Mouse (Mus musculus) liver, embryonic 11.5 days (tissue): ENCODE data around the gene Lrrc2. TPM values are rescaled to one million over a fixed set of nuclear protein-coding genes. Genes with fewer than 3 reads are reported as not detected.

Source experiments
- ATAC-seq: fragments of 200-750 bp; cut with Nextera tagmentation; replicated peaks from 2 replicates; pipeline ENCODE4 v1.8.0; 2017; ENCODE audit warnings: moderate number of reproducible peaks, mild to moderate bottlenecking, moderate TSS enrichment, moderate library complexity; ENCODE audit not compliant: low FRiP score
- DNase-seq: peaks from one replicate; pipeline ENCODE4 v3.0.0-alpha.2; 2017; ENCODE audit warnings: low spot score
- H3K27ac ChIP-seq: fragments of 300-500 bp; sonication (generic); 2 replicates; pipeline ENCODE4 v1.5.1; 2014; ENCODE audit warnings: mild to moderate bottlenecking, low read depth, low read length, control low read depth
- H3K27me3 ChIP-seq: fragments of 300-500 bp; sonication (generic); replicated peaks from 2 replicates; pipeline ENCODE4 v1.6.1; 2014; ENCODE audit warnings: low read length, mixed read lengths; ENCODE audit not compliant: control insufficient read depth, insufficient read depth
- H3K36me3 ChIP-seq: fragments of 300-500 bp; sonication (generic); 2 replicates; pipeline ENCODE4 v1.6.1; 2014; ENCODE audit warnings: mild to moderate bottlenecking, low read length, moderate library complexity, mixed read lengths; ENCODE audit not compliant: control insufficient read depth, insufficient read depth
- H3K4me1 ChIP-seq: fragments of 300-500 bp; sonication (generic); replicated peaks from 2 replicates; pipeline ENCODE4 v1.6.1; 2014; ENCODE audit warnings: low read length, mixed read lengths; ENCODE audit not compliant: control insufficient read depth, insufficient read depth
- H3K4me2 ChIP-seq: fragments of 300-500 bp; sonication (generic); 2 replicates; pipeline ENCODE4 v1.6.1; 2014; ENCODE audit warnings: mild to moderate bottlenecking, control low read depth, moderate library complexity
- H3K4me3 ChIP-seq: fragments of 300-500 bp; sonication (generic); 2 replicates; pipeline ENCODE4 v1.5.1; 2014; ENCODE audit warnings: low read depth, low read length, control low read depth
- H3K9ac ChIP-seq: fragments of 300-500 bp; sonication (generic); 2 replicates; pipeline ENCODE4 v1.6.1; 2014; ENCODE audit warnings: low read depth, low read length, control low read depth
- H3K9me3 ChIP-seq: fragments of 300-500 bp; sonication (generic); 2 replicates; pipeline ENCODE4 v1.6.1; 2016; ENCODE audit warnings: low read length, inconsistent platforms, mixed read lengths; ENCODE audit not compliant: control insufficient read depth
- WGBS: fragments of 180-500 bp; shearing (Covaris S2); extraction: QIAGEN DNeasy Blood & Tissue Kit; methylation state at CpG from one replicate; pipeline ENCODE4 v1.1.7; 2014; 5-methylcytosine and 5-hydroxymethylcytosine counted together
- polyA plus RNA-seq: library from polyadenylated mRNA; unstranded; fragments of >200 nt; fragmentation: Nextera tagmentation; extraction: Ambion mirVana; gene quantifications from 2 replicates; pipeline ENCODE4 v1.2.1, GENCODE M21; 2014

Gene Lrrc2
- polyA plus RNA-seq, 1 experiment from 2014 or later: 0.14 TPM

DNA sequence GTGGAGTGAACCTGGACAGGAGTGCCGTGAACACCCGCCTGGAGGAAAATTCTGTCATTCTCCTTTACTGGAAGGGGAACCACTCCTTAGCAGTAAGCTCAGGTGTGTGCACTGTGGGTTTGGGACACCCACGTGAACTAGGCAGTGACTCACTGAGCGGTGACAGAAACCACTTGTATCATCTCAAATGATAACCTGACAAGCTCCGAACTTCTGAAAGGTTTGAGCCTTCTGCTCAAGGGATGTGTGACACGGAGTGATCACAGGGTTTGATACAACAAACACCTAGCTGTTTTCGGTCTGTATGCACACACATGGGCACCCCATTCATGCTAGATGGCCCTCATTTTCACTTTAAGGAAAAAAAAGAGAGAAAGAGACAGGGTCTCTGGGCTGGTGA, 34.6 kb upstream of the Lrrc2 start, which contains the start of gene Fam240a:
TSS of gene Fam240a (minus strand) at position 76 of the 400 bp plus-strand sequence.
- no peak within 1 kb of the TSS for H3K9ac ChIP-seq
- no peaks in the 10 kb centered on the region for H3K36me3 ChIP-seq
- DNase-seq (no peak), ATAC-seq (no peak)
- WGBS: 78% methylated on average over 7 of the region's 7 CpGs
- H3K27me3 ChIP-seq: no peaks in the 10 kb centered on the region
- no peak within 1 kb of the TSS for H3K27ac ChIP-seq
- no peaks in the 10 kb centered on the region for H3K4me1 ChIP-seq
- no peak within 1 kb of the TSS for H3K4me3 ChIP-seq
- H3K4me2 ChIP-seq: no peak within 1 kb of the TSS
- H3K9me3 ChIP-seq: no peaks in the 10 kb centered on the region

DNA sequence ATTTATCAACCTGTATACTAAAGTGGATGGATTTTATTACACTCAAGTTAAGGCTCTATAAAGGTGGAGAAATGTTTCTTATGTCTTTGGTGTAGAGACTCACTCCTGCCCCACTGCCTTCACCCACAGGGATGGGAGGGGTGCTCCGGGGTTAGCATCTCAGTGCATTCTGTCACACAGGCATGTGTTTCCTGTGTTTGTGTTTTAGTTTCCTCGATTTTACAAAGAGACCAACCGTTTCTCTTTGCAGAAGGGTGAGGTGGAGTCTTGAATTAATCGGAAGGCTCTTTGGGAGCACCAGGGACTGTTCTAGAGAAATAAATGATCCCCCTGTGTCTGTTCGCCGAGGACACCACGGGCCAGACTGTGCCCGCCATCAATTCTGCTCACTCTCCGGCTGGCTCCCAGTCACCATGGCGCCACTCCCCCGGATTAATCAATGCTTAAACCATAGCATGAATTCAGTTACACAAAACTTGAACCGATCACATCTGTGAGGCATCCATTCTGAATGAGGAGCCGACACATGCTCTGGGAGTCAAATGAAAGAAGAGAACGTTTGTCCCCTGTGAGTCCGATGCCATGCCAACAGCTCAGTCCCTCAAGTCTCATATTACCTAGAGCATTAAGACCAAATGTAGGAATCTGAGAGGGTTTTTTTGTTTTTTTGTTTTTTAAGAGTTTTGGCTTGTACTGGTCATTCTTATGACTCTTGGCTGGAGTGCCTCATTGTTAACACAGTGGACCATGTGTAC, 30.5 kb upstream of the Lrrc2 start:
- 68% methylated on average over 15 of the region's 15 CpGs for WGBS
- H3K9ac ChIP-seq: no peak overlapping the region
- ATAC-seq: no peak
- H3K9me3 ChIP-seq: no peaks in the 10 kb centered on the region
- H3K36me3 ChIP-seq: no peaks in the 10 kb centered on the region
- no peak overlapping the region for H3K4me2 ChIP-seq
- DNase-seq: no peak
- no peak overlapping the region for H3K27ac ChIP-seq
- no peak overlapping the region for H3K4me3 ChIP-seq
- H3K27me3 ChIP-seq: no peaks in the 10 kb centered on the region
- no peaks in the 10 kb centered on the region for H3K4me1 ChIP-seq

DNA sequence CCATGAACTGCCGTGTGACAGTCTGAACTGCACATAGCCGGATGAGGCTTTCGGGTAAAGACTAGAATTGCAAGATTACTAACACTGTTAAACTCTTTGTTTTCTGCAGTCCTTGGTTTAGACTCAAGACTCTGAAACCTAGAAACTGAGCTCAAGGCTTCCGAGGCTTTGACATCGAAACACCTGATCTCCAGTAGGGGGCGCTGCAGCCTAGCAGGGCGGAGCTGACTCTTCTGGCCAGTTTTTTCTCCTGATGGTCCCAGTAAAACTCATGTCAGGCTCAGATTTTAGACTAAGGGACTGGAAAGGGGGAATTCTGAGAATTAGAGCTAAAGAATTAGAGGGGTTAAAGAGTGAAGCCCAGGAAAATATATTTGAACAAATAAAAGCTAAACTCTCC, 28.6 kb upstream of the Lrrc2 start:
- WGBS: 18% methylated on average over 7 of the region's 7 CpGs
- DNase-seq: peak; percentile 71

DNA sequence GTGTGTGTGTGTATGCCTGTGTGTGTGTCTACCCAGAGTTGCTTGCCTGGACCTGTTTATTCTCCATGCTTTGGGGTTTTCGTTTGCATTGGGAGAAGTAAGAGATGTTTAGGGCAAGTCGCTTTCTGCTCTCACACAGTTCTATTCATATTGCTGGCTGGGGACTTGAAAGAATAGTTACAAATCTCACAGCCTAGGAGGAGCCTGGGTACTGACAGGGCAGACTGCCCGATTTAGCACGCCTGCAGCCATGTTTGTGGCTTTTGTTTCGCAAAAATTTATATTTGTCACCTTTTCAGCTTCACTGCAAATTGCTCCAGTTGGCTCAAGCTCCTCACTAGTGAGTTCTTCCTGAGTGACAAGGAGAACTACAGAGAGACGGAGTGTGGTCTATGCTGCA, 19.8 kb upstream of the Lrrc2 start:
- WGBS: 69% methylated on average over 6 of the region's 6 CpGs
- ATAC-seq (no peak), DNase-seq (no peak)
- Histone ChIP-seq H3K4me1 (no peaks in the 10 kb centered on the region), H3K4me3 (no peak overlapping the region), H3K4me2 (no peak overlapping the region), H3K27ac (no peak overlapping the region), H3K9ac (no peak overlapping the region), H3K9me3 (no peaks in the 10 kb centered on the region), H3K36me3 (no peaks in the 10 kb centered on the region), H3K27me3 (no peaks in the 10 kb centered on the region)

More for the DNA sequence above, 28.6 kb upstream of the Lrrc2 start:
- no peaks in the 10 kb centered on the region for H3K9me3 ChIP-seq
- H3K4me2 ChIP-seq: no peak overlapping the region
- H3K36me3 ChIP-seq: no peaks in the 10 kb centered on the region
- no peak for ATAC-seq
- no peak overlapping the region for H3K9ac ChIP-seq
- H3K4me1 ChIP-seq: no peaks in the 10 kb centered on the region
- no peak overlapping the region for H3K4me3 ChIP-seq
- H3K27ac ChIP-seq: no peak overlapping the region
- H3K27me3 ChIP-seq: no peaks in the 10 kb centered on the region

DNA sequence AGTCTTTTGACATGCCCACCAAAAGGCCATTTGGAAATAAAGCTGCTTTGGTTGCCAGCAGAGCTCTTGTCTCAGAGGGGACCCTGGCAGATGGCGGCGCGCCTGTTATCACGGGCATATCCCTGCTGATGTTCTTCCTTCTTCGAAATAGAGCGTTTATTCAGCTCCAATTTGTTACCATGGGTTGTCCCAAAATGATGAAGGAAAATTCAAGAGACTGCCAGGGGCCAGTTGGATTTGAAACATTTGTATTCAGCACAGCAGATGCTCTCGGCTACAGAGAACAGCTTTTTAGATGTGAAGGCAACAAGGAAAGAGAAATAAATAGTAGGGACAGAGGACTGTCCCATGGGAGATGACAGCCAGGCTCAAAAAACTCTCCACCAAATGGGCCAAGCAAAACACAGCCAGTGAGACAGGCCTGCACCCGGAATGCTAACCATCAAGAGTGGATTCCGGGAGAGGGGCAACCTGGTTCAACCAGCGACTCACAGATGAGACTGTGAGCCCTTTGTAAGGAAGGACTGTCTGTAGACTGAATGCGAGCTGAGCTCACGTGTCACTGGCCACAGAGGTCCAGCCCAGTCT, 17.4 kb upstream of the Lrrc2 start:
- H3K4me2 ChIP-seq: no peak overlapping the region
- H3K27me3 ChIP-seq: no peaks in the 10 kb centered on the region
- ATAC-seq: no peak
- WGBS: 81% methylated on average over 12 of the region's 12 CpGs
- no peaks in the 10 kb centered on the region for H3K9me3 ChIP-seq
- H3K27ac ChIP-seq: no peak overlapping the region
- H3K4me3 ChIP-seq: no peak overlapping the region
- no peak overlapping the region for H3K9ac ChIP-seq
- H3K36me3 ChIP-seq: no peaks in the 10 kb centered on the region
- no peak for DNase-seq
- H3K4me1 ChIP-seq: no peaks in the 10 kb centered on the region; the same call in 1 of the 2 replicates

DNA sequence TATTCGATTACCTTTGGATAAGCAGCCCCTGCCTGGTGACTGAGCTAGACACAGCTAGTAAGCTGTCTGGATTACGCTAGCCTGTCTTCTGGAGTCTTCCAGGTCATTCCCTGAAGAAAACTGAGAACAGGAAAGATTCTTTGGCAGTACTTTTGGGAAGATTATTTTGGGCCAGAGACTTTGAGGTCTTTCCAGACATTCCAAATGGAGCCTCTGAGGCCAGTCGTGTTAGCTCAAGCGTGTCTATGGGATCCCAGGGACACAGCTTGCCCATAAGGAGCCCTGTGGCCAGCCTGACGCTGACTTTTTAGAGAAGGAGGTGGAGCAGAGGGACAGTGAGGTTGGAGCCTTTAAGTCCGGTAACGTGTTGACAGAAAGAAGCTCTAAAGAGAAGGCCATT, 15.4 kb upstream of the Lrrc2 start:
- H3K27ac ChIP-seq: no peak overlapping the region
- H3K4me3 ChIP-seq: no peak overlapping the region
- no peaks in the 10 kb centered on the region; the same call in 1 of the 2 replicates for H3K4me1 ChIP-seq
- DNase-seq (no peak), ATAC-seq (no peak)
- H3K4me2 ChIP-seq: no peak overlapping the region
- H3K36me3 ChIP-seq: no peaks in the 10 kb centered on the region
- no peak overlapping the region for H3K9ac ChIP-seq
- no peaks in the 10 kb centered on the region for H3K27me3 ChIP-seq
- 82% methylated on average over 7 of the region's 7 CpGs for WGBS
- no peaks in the 10 kb centered on the region for H3K9me3 ChIP-seq

DNA sequence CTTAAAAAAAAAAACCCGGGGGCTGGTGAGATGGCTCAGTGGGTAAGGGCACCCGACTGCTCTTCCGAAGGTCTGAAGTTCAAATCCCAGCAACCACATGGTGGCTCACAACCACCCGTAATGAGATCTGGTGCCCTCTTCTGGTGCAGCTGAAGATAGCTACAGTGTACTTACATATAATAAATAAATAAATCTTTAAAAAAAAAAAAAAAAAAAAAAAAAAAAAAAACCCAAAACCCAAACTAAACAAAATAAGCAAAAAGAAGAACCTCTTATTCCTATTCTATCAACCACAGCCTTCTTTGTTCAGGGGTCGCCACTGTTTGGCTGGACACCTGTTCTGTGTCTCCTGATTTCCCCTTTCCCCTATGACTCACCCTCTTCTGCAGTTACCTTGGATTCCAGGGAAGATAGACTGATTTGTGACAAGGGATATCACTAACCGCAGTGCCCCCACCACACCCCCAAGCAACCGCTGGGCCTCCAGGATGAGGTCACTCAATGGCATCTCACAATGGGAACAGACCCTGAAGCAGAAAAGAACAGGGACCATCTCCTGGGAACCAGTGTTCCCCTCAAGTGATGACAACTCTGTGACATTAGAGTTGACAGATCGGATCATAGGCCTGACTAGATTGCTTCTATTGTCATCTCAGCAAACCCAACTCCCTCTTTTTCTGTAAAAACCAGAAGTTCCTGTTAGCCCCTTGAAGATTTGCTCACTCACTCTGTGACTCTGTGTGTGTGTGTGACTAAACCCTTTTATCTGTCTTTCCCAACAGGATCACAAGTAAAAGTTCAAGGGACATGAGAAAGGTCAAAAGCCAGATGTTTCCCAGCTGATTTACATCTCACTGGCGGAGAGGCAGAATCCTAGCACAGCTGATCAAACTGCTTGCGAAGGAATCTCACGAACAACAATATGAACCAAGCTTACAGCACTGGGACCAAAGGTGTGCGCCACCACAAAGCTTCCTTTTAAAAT, 13.5 kb upstream of the Lrrc2 start:
- DNase-seq (no peak), ATAC-seq (no peak)

DNA sequence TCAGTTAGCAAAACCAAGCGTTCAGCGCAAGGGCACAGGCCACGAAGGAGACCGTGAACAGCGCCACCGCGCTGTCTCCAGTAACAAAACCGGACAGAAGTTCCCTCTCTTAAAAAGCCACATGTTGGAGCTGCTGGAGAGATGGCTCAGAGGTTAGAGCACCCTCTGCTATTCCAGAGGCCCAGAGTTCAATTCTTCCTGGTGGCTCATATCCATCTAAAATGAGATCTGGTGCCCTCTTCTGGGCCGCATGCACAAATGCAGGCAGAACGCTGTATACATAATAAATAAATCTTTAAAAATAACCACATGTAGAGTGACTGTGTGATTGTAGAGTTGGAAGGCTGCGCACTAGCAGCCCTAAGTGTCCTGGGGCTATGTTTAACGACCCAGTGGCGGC, 7.1 kb upstream of the Lrrc2 start:
- 31% methylated on average over 13 of the region's 13 CpGs for WGBS

More for the DNA sequence above, 13.5 kb upstream of the Lrrc2 start:
- Histone ChIP-seq H3K4me3 (no peak overlapping the region), H3K27me3 (no peaks in the 10 kb centered on the region), H3K27ac (no peak overlapping the region), H3K4me1 (no peaks in the 10 kb centered on the region; the same call in 1 of the 2 replicates), H3K9ac (no peak overlapping the region), H3K36me3 (no peaks in the 10 kb centered on the region), H3K9me3 (no peaks in the 10 kb centered on the region), H3K4me2 (no peak overlapping the region)
- 60% methylated on average over 12 of the region's 12 CpGs for WGBS

More for the DNA sequence above, 7.1 kb upstream of the Lrrc2 start:
- Histone ChIP-seq H3K9ac (no peak overlapping the region), H3K4me2 (no peak overlapping the region), H3K4me3 (no peak overlapping the region), H3K9me3 (no peaks in the 10 kb centered on the region), H3K4me1 (peaks cover 15% of the 10 kb centered on the region; the same call in 1 of the 2 replicates), H3K36me3 (no peaks in the 10 kb centered on the region), H3K27ac (no peak overlapping the region), H3K27me3 (peaks cover 19% of the 10 kb centered on the region)
- no peak for DNase-seq
- ATAC-seq: no peak
